Mouse (Mus musculus) neural tube, embryonic 12.5 days (tissue): ENCODE results near the gene Col17a1. TPM values are rescaled to one million over a fixed set of nuclear protein-coding genes. Genes with fewer than 3 reads are reported as not detected.

Experiments used
- ATAC-seq: fragments of 200-750 bp; cut with Nextera tagmentation; 2 replicates; pipeline ENCODE4 v1.8.0; 2017; ENCODE audit warnings: low read depth, mild to moderate bottlenecking, moderate TSS enrichment, moderate library complexity; ENCODE audit not compliant: low FRiP score
- H3K27ac ChIP-seq: fragments of 300-500 bp; sonication (generic); 2 replicates; pipeline ENCODE4 v1.5.1; 2016
- H3K27me3 ChIP-seq: fragments of 300-500 bp; sonication (generic); replicated peaks from 2 replicates; pipeline ENCODE4 v1.6.1; 2016; ENCODE audit warnings: mild to moderate bottlenecking
- H3K36me3 ChIP-seq: fragments of 300-500 bp; sonication (generic); 2 replicates; pipeline ENCODE4 v1.6.1; 2016; ENCODE audit warnings: mild to moderate bottlenecking
- H3K4me1 ChIP-seq: fragments of 300-500 bp; sonication (generic); 2 replicates; pipeline ENCODE4 v1.6.1; 2016
- H3K4me2 ChIP-seq: fragments of 300-500 bp; sonication (generic); replicated peaks from 2 replicates; pipeline ENCODE4 v1.6.1; 2016; ENCODE audit warnings: mild to moderate bottlenecking
- H3K4me3 ChIP-seq: fragments of 300-500 bp; sonication (generic); 2 replicates; pipeline ENCODE4 v1.5.1; 2016
- H3K9ac ChIP-seq: fragments of 300-500 bp; sonication (generic); 2 replicates; pipeline ENCODE4 v1.6.1; 2016; ENCODE audit warnings: mild to moderate bottlenecking
- H3K9me3 ChIP-seq: fragments of 300-500 bp; sonication (generic); 2 replicates; pipeline ENCODE4 v1.6.1; 2016; ENCODE audit warnings: mild to moderate bottlenecking
- WGBS: fragments of 180-500 bp; shearing (Covaris S2); methylation state at CpG from one replicate; pipeline ENCODE4 v1.1.7; 2016; 5-methylcytosine and 5-hydroxymethylcytosine counted together
- polyA plus RNA-seq: library from polyadenylated mRNA; unstranded; fragments of >200 nt; fragmentation: Nextera tagmentation; extraction: Ambion mirVana; gene quantifications from 2 replicates; pipeline ENCODE4 v1.2.1, GENCODE M21; 2016

Gene Col17a1
- polyA plus RNA-seq, 1 experiment from 2014 or later: 0.43 TPM

- 21% methylated on average over 5 of the region's 5 CpGs for whole genome bisulfite sequencing
- Histone ChIP-seq H3K36me3 (no peaks in the 10 kb centered on the region), H3K4me2 (no peak overlapping the region), H3K9ac (no peak overlapping the region), H3K9me3 (no peaks in the 10 kb centered on the region), H3K4me3 (no peak overlapping the region), H3K4me1 (0 out of 2 replicates have a peak, but pooled peaks cover 4% of the 10 kb centered on the region), H3K27ac (no peak overlapping the region), H3K27me3 (no peaks in the 10 kb centered on the region)
- ATAC-seq: peak; percentile 68; the same call in 1 of the 2 replicates
These were observed 32.9 kb downstream of the Col17a1 start for GRCm38 (mm10) chr19:47658914-47659535.

GRCm38 (mm10) chr19:47654896-47655295, 37.0 kb downstream of the Col17a1 start:
- Histone ChIP-seq H3K36me3 (no peaks in the 10 kb centered on the region), H3K27ac (no peak overlapping the region), H3K4me3 (no peak overlapping the region), H3K4me1 (0 out of 2 replicates have a peak, but pooled peaks cover 4% of the 10 kb centered on the region), H3K4me2 (no peak overlapping the region), H3K9me3 (no peaks in the 10 kb centered on the region), H3K27me3 (no peaks in the 10 kb centered on the region), H3K9ac (no peak overlapping the region)
- no peak for ATAC-seq
- 81% methylated on average over 11 of the region's 11 CpGs for WGBS

- H3K4me1 ChIP-seq: no peaks in the 10 kb centered on the region
- H3K9ac ChIP-seq: no peak overlapping the region
- 87% methylated on average over 8 of the region's 8 CpGs for WGBS
- no peaks in the 10 kb centered on the region for H3K9me3 ChIP-seq
- H3K36me3 ChIP-seq: no peaks in the 10 kb centered on the region
- H3K27ac ChIP-seq: no peak overlapping the region
- no peaks in the 10 kb centered on the region for H3K27me3 ChIP-seq
- no peak for ATAC-seq
- H3K4me2 ChIP-seq: no peak overlapping the region
- no peak overlapping the region for H3K4me3 ChIP-seq
These were observed 38.7 kb downstream of the Col17a1 start for GRCm38 (mm10) chr19:47653173-47653572.

- no peak for ATAC-seq
- WGBS: 70% methylated on average over 8 of the region's 8 CpGs
- Histone ChIP-seq H3K4me1 (no peaks in the 10 kb centered on the region), H3K4me3 (no peak overlapping the region), H3K27ac (no peak overlapping the region), H3K4me2 (no peak overlapping the region), H3K9ac (no peak overlapping the region), H3K36me3 (no peaks in the 10 kb centered on the region), H3K27me3 (no peaks in the 10 kb centered on the region), H3K9me3 (no peaks in the 10 kb centered on the region)
These were observed 39.6 kb downstream of the Col17a1 start for GRCm38 (mm10) chr19:47652255-47652654.

- 96% methylated on average over 5 of the region's 5 CpGs for WGBS
- no peak for ATAC-seq
- Histone ChIP-seq H3K9ac (no peak overlapping the region), H3K27me3 (no peaks in the 10 kb centered on the region), H3K4me2 (no peak overlapping the region), H3K27ac (no peak overlapping the region), H3K4me1 (no peaks in the 10 kb centered on the region), H3K36me3 (peaks cover 6% of the 10 kb centered on the region; the same call in 1 of the 2 replicates), H3K9me3 (no peaks in the 10 kb centered on the region), H3K4me3 (no peak overlapping the region)
These were observed 40.8 kb downstream of the Col17a1 start for GRCm38 (mm10) chr19:47651160-47651480.

GRCm38 (mm10) chr19:47650366-47651159, 41.3 kb downstream of the Col17a1 start:
- no peak for ATAC-seq
- H3K27ac ChIP-seq: no peak overlapping the region
- H3K4me2 ChIP-seq: no peak overlapping the region
- H3K27me3 ChIP-seq: no peaks in the 10 kb centered on the region
- 88% methylated on average over 16 of the region's 16 CpGs for WGBS
- H3K9me3 ChIP-seq: no peaks in the 10 kb centered on the region
- H3K4me3 ChIP-seq: no peak overlapping the region
- H3K36me3 ChIP-seq: peaks cover 6% of the 10 kb centered on the region; the same call in 1 of the 2 replicates
- H3K9ac ChIP-seq: no peak overlapping the region
- no peaks in the 10 kb centered on the region for H3K4me1 ChIP-seq

- 93% methylated on average over 6 of the region's 6 CpGs for WGBS
These were observed 42.8 kb downstream of the Col17a1 start for GRCm38 (mm10) chr19:47649071-47649470.

GRCm38 (mm10) chr19:47646508-47647120, 45.3 kb downstream of the Col17a1 start:
- Histone ChIP-seq H3K4me2 (no peak overlapping the region), H3K4me3 (no peak overlapping the region), H3K27me3 (no peaks in the 10 kb centered on the region), H3K27ac (no peak overlapping the region), H3K36me3 (peaks cover 17% of the 10 kb centered on the region), H3K4me1 (no peaks in the 10 kb centered on the region), H3K9ac (no peak overlapping the region), H3K9me3 (no peaks in the 10 kb centered on the region)
- no peak for ATAC-seq
- 94% methylated on average over 6 of the region's 6 CpGs for WGBS

More at GRCm38 (mm10) chr19:47649071-47649470, 42.8 kb downstream of the Col17a1 start:
- Histone ChIP-seq H3K9ac (no peak overlapping the region), H3K27me3 (no peaks in the 10 kb centered on the region), H3K36me3 (peaks cover 9% of the 10 kb centered on the region), H3K9me3 (no peaks in the 10 kb centered on the region), H3K27ac (no peak overlapping the region), H3K4me3 (no peak overlapping the region), H3K4me1 (no peaks in the 10 kb centered on the region), H3K4me2 (no peak overlapping the region)
- no peak for ATAC-seq

- Histone ChIP-seq H3K36me3 (peaks cover 21% of the 10 kb centered on the region), H3K4me1 (no peaks in the 10 kb centered on the region), H3K4me3 (no peak overlapping the region), H3K9ac (no peak overlapping the region), H3K4me2 (no peak overlapping the region), H3K9me3 (no peaks in the 10 kb centered on the region), H3K27me3 (no peaks in the 10 kb centered on the region), H3K27ac (no peak overlapping the region)
- WGBS: 76% methylated on average over 6 of the region's 6 CpGs
- no peak for ATAC-seq
These were observed 46.3 kb downstream of the Col17a1 start for GRCm38 (mm10) chr19:47645583-47645982.

GRCm38 (mm10) chr19:47643910-47644309, 48.0 kb downstream of the Col17a1 start:
- no peak overlapping the region for H3K4me3 ChIP-seq
- H3K27ac ChIP-seq: no peak overlapping the region
- no peak overlapping the region for H3K4me2 ChIP-seq
- H3K9ac ChIP-seq: no peak overlapping the region
- H3K27me3 ChIP-seq: no peaks in the 10 kb centered on the region
- ATAC-seq: no peak
- peaks cover 37% of the 10 kb centered on the region for H3K36me3 ChIP-seq
- no peaks in the 10 kb centered on the region for H3K4me1 ChIP-seq
- WGBS: 77% methylated on average over 2 of the region's 2 CpGs
- H3K9me3 ChIP-seq: no peaks in the 10 kb centered on the region

- H3K9me3 ChIP-seq: no peaks in the 10 kb centered on the region
- H3K4me2 ChIP-seq: no peak overlapping the region
- H3K36me3 ChIP-seq: peaks cover 25% of the 10 kb centered on the region
- 93% methylated on average over 4 of the region's 4 CpGs for WGBS
- ATAC-seq: no peak
- no peaks in the 10 kb centered on the region for H3K4me1 ChIP-seq
- H3K4me3 ChIP-seq: no peak overlapping the region
- H3K27me3 ChIP-seq: no peaks in the 10 kb centered on the region
- H3K27ac ChIP-seq: no peak overlapping the region
- no peak overlapping the region for H3K9ac ChIP-seq
These were observed 56.5 kb downstream of the Col17a1 start for GRCm38 (mm10) chr19:47635380-47635779.

- Histone ChIP-seq H3K36me3 (peaks cover 3% of the 10 kb centered on the region), H3K4me1 (no peaks in the 10 kb centered on the region), H3K27me3 (no peaks in the 10 kb centered on the region), H3K27ac (no peak overlapping the region), H3K9me3 (no peaks in the 10 kb centered on the region), H3K4me3 (no peak overlapping the region), H3K9ac (no peak overlapping the region), H3K4me2 (no peak overlapping the region)
- 98% methylated on average over 5 of the region's 5 CpGs for WGBS
- no peak for ATAC-seq
These were observed 60.1 kb downstream of the Col17a1 start for GRCm38 (mm10) chr19:47631799-47632198.
